23 mouse cellular contexts compared by ENCODE assay signal in the genomic region with DNA sequence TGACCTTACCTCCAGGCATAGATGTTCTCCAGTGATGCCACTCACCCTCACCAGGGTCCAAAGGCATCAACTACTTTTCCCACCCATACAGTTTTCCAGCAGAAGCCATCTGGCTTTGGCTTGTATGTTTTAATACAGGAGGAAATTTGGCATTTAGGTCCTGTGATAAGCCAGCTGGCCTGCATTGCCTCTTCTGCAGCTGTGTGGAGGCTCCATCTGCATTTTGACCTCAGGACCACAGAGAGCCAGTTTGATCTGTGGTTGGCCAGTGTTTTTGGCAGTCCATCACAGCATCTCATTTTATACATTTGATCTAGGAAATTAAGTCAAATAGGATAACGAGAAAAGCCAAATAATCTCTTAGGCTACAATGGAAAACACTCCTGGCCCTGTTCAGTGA.
A peak's percentile ranks its signal among the peaks of the same experiment; 100 is the strongest.
DNase-seq lines count a peak whose midpoint lies in the region; ATAC-seq and TF ChIP-seq lines count a peak whose summit lies in the region.
"Had no signal": no experiment of that assay in that cellular context is flagged by ENCODE, and none has a peak within 500 bp of the region (broad histone marks: within the 10 kb centered on the region; RNA-seq: fewer than 3 reads in every experiment).

No protein-coding gene starts in this region.

- H3K9me3 ChIP-seq in midbrain, postnatal 0 days (ENCODE audit: low read length), result no peaks in the 10 kb centered on the region
- no peaks in the 10 kb centered on the region for H3K9me3 ChIP-seq in midbrain, embryonic 11.5 days (ENCODE audit: control insufficient read depth, low read length)
- H3K9me3 ChIP-seq: embryonic facial prominence, embryonic 12.5 days; heart, embryonic 13.5 days; limb, embryonic 15.5 days; lung, embryonic 15.5 days; midbrain, embryonic 15.5 days; neural tube, embryonic 13.5 days had no signal

- no peak for TF ChIP-seq CTCF in midbrain, postnatal 0 days (IDR thresholded peaks at IDR 0.05)
- TF ChIP-seq CTCF in gastrocnemius, adult 2 months (IDR thresholded peaks at IDR 0.05), result no peak
- no peak for TF ChIP-seq CTCF in thymus, adult 2 months (IDR thresholded peaks at IDR 0.05; ENCODE audit: borderline replicate concordance, control insufficient read depth, extremely low read depth, insufficient read depth, low read length, poor library complexity)

- H3K27ac ChIP-seq in midbrain, postnatal 0 days (ENCODE audit: low read depth, low read length), result no peak overlapping the region
- no peak overlapping the region for H3K27ac ChIP-seq in midbrain, embryonic 11.5 days (ENCODE audit: low read depth, low read length)
- H3K27ac ChIP-seq in gastrocnemius, adult 2 months, result no peak overlapping the region
- no peak overlapping the region for H3K27ac ChIP-seq in thymus, adult 2 months (ENCODE audit: control insufficient read depth, insufficient read depth, low read length)
- H3K27ac ChIP-seq: embryonic facial prominence, embryonic 12.5 days; heart, embryonic 13.5 days; hindbrain, embryonic 14.5 days; limb, embryonic 15.5 days; liver, embryonic 14.5 days; lung, embryonic 15.5 days; midbrain, embryonic 15.5 days; neural tube, embryonic 13.5 days had no signal

- no peak for TF ChIP-seq POLR2A in thymus, adult 2 months (IDR thresholded peaks at IDR 0.05; ENCODE audit: control insufficient read depth, extremely low read depth, insufficient read depth, low read length, poor library complexity)

- H3K4me3 ChIP-seq in midbrain, postnatal 0 days (ENCODE audit: low read depth, low read length), result no peak overlapping the region
- no peak overlapping the region for H3K4me3 ChIP-seq in midbrain, embryonic 11.5 days (ENCODE audit: low read depth, low read length)
- H3K4me3 ChIP-seq in gastrocnemius, adult 2 months, result no peak overlapping the region
- H3K4me3 ChIP-seq in thymus, adult 2 months (ENCODE audit: control insufficient read depth, insufficient read depth, low read length), result no peak overlapping the region
- H3K4me3 ChIP-seq: embryonic facial prominence, embryonic 12.5 days; heart, embryonic 13.5 days; limb, embryonic 15.5 days; lung, embryonic 15.5 days; midbrain, embryonic 15.5 days; myocyte; neural tube, embryonic 13.5 days had no signal

- H3K9ac ChIP-seq in midbrain, postnatal 0 days (replicated peaks; ENCODE audit: low read length, poor library complexity, severe bottlenecking), result no peak overlapping the region
- no peak overlapping the region for H3K9ac ChIP-seq in midbrain, embryonic 11.5 days (ENCODE audit: low read length)
- H3K9ac ChIP-seq: embryonic facial prominence, embryonic 12.5 days; heart, embryonic 13.5 days; hindbrain, embryonic 14.5 days; limb, embryonic 15.5 days; liver, embryonic 14.5 days; lung, embryonic 15.5 days; midbrain, embryonic 15.5 days; neural tube, embryonic 13.5 days had no signal

- peak; percentile 11 for DNase-seq in heart, postnatal 4 days
- DNase-seq in heart, adult 9 months (ENCODE audit: low spot score in 2 of 2), result no peak
- DNase-seq in midbrain, postnatal 0 days (ENCODE audit: low spot score), result peak; percentile 40
- no peak for DNase-seq in midbrain, embryonic 11.5 days (ENCODE audit: low spot score, missing footprints)
- DNase-seq in gastrocnemius, adult 2 months, result peak; percentile 30
- DNase-seq in gastrocnemius, postnatal 4 days (ENCODE audit: low spot score in 2 of 2), result peak; percentile 22 to 58
- no peak for DNase-seq in thymus, adult 2 months
- DNase-seq: adrenal gland, postnatal 14 days; cerebellum, adult 8-10 months; layer of hippocampus, adult 9-11 months; lung, postnatal 4 days had no signal

- 70% methylated on average over 1 of the region's 1 CpGs for WGBS in midbrain, postnatal 0 days
- 86% methylated on average over 1 of the region's 1 CpGs for WGBS in midbrain, embryonic 11.5 days
- 93% methylated on average over 1 of the region's 1 CpGs for WGBS in thymus, adult 2 months

- no peaks in the 10 kb centered on the region for H3K27me3 ChIP-seq in midbrain, postnatal 0 days (ENCODE audit: insufficient read depth, low read length)
- no peaks in the 10 kb centered on the region for H3K27me3 ChIP-seq in midbrain, embryonic 11.5 days (ENCODE audit: control insufficient read depth, insufficient read depth, low read length)
- H3K27me3 ChIP-seq in thymus, adult 2 months (ENCODE audit: control insufficient read depth, insufficient read depth, low read length), result no peaks in the 10 kb centered on the region
- H3K27me3 ChIP-seq: embryonic facial prominence, embryonic 12.5 days; heart, embryonic 13.5 days; limb, embryonic 15.5 days; lung, embryonic 15.5 days; midbrain, embryonic 15.5 days; neural tube, embryonic 13.5 days had no signal

- no peak for ATAC-seq in midbrain, postnatal 0 days (ENCODE audit: low FRiP score)
- no peak for ATAC-seq in midbrain, embryonic 11.5 days (ENCODE audit: low FRiP score)
- ATAC-seq: activated CD4-positive, CD25-positive, alpha-beta regulatory T cell, adult 4 months; forebrain, embryonic 14.5 days; intestine, embryonic 16.5 days; midbrain, embryonic 15.5 days had no signal

- no peaks in the 10 kb centered on the region for H3K4me1 ChIP-seq in midbrain, postnatal 0 days (ENCODE audit: insufficient read depth, low read length)
- H3K4me1 ChIP-seq in midbrain, embryonic 11.5 days (ENCODE audit: control insufficient read depth, insufficient read depth, low read length), result no peaks in the 10 kb centered on the region
- no peaks in the 10 kb centered on the region for H3K4me1 ChIP-seq in thymus, adult 2 months (replicated peaks; ENCODE audit: control insufficient read depth, insufficient read depth, low read length)
- H3K4me1 ChIP-seq: embryonic facial prominence, embryonic 12.5 days; heart, embryonic 13.5 days; limb, embryonic 15.5 days; lung, embryonic 15.5 days; midbrain, embryonic 15.5 days; neural tube, embryonic 13.5 days had no signal

- H3K4me2 ChIP-seq in midbrain, postnatal 0 days (ENCODE audit: low read depth, low read length, poor library complexity, severe bottlenecking), result no peak overlapping the region
- H3K4me2 ChIP-seq in midbrain, embryonic 11.5 days, result no peak overlapping the region
- H3K4me2 ChIP-seq: embryonic facial prominence, embryonic 12.5 days; heart, embryonic 13.5 days; hindbrain, embryonic 14.5 days; limb, embryonic 15.5 days; lung, embryonic 15.5 days; midbrain, embryonic 15.5 days; neural tube, embryonic 13.5 days had no signal

- intact Hi-C loops in gastrocnemius, adult 2 months (cut with DNase I), result no loop called here

- no peaks in the 10 kb centered on the region for H3K36me3 ChIP-seq in midbrain, postnatal 0 days (ENCODE audit: insufficient read depth, low read length)
- H3K36me3 ChIP-seq in midbrain, embryonic 11.5 days (ENCODE audit: control insufficient read depth, insufficient read depth, low read length), result no peaks in the 10 kb centered on the region
- no peaks in the 10 kb centered on the region for H3K36me3 ChIP-seq in thymus, adult 2 months (ENCODE audit: control insufficient read depth, insufficient read depth, low read length)
- H3K36me3 ChIP-seq: embryonic facial prominence, embryonic 12.5 days; heart, embryonic 13.5 days; limb, embryonic 15.5 days; lung, embryonic 15.5 days; midbrain, embryonic 15.5 days; neural tube, embryonic 13.5 days had no signal

Comparison
In these comparisons a context has a peak if more than half of its experiments do, and no peak if none do; other contexts are left out.
1. DNase-seq: peak in heart, postnatal 4 days (single experiment), midbrain, postnatal 0 days (single experiment), gastrocnemius, adult 2 months (single experiment) and gastrocnemius, postnatal 4 days (2 of 2); none in heart, adult 9 months (0 of 2), midbrain, embryonic 11.5 days (single experiment) and thymus, adult 2 months (single experiment).